Mouse (Mus musculus) stomach, embryonic 15.5 days (tissue): ENCODE data around the gene Tmem216. TPM values are rescaled to one million over a fixed set of nuclear protein-coding genes. Genes with fewer than 3 reads are reported as not detected.
A peak's percentile ranks its signal among the peaks of the same experiment; 100 is the strongest.

Source experiments
- ATAC-seq: fragments of 200-750 bp; cut with Nextera tagmentation; 2 replicates; pipeline ENCODE4 v1.8.0; 2017; ENCODE audit warnings: low read depth, moderate number of reproducible peaks, moderate TSS enrichment; ENCODE audit not compliant: insufficient read depth, low FRiP score
- H3K27ac ChIP-seq: fragments of 300-500 bp; sonication (generic); 2 replicates; pipeline ENCODE4 v1.5.1; 2015; ENCODE audit warnings: mild to moderate bottlenecking, inconsistent platforms
- H3K27me3 ChIP-seq: fragments of 300-500 bp; sonication (generic); replicated peaks from 2 replicates; pipeline ENCODE4 v1.6.1; 2015; ENCODE audit warnings: inconsistent platforms
- H3K36me3 ChIP-seq: fragments of 300-500 bp; sonication (generic); 2 replicates; pipeline ENCODE4 v1.6.1; 2015; ENCODE audit warnings: inconsistent platforms
- H3K4me1 ChIP-seq: fragments of 300-500 bp; sonication (generic); 2 replicates; pipeline ENCODE4 v1.6.1; 2015; ENCODE audit warnings: inconsistent platforms
- H3K4me2 ChIP-seq: fragments of 300-500 bp; sonication (generic); 2 replicates; pipeline ENCODE4 v1.6.1; 2015; ENCODE audit warnings: mild to moderate bottlenecking, inconsistent platforms
- H3K4me3 ChIP-seq: fragments of 300-500 bp; sonication (generic); replicated peaks from 2 replicates; pipeline ENCODE4 v1.5.1; 2015; ENCODE audit warnings: inconsistent platforms
- H3K9ac ChIP-seq: fragments of 300-500 bp; sonication (generic); 2 replicates; pipeline ENCODE4 v1.6.1; 2015; ENCODE audit warnings: inconsistent platforms
- H3K9me3 ChIP-seq: fragments of 300-500 bp; sonication (generic); 2 replicates; pipeline ENCODE4 v1.6.1; 2016; ENCODE audit warnings: inconsistent platforms
- WGBS: fragments of 180-500 bp; shearing (Covaris S2); methylation state at CpG from one replicate; pipeline ENCODE4 v1.1.7; 2015; 5-methylcytosine and 5-hydroxymethylcytosine counted together
- polyA plus RNA-seq: library from polyadenylated mRNA; unstranded; fragments of >200 nt; fragmentation: Nextera tagmentation; extraction: Ambion mirVana; gene quantifications from 2 replicates; pipeline ENCODE4 v1.2.1, GENCODE M21; 2015

The Tmem216 gene
- 36.0 and 36.6 TPM in 2 replicates for polyA plus RNA-seq

DNA sequence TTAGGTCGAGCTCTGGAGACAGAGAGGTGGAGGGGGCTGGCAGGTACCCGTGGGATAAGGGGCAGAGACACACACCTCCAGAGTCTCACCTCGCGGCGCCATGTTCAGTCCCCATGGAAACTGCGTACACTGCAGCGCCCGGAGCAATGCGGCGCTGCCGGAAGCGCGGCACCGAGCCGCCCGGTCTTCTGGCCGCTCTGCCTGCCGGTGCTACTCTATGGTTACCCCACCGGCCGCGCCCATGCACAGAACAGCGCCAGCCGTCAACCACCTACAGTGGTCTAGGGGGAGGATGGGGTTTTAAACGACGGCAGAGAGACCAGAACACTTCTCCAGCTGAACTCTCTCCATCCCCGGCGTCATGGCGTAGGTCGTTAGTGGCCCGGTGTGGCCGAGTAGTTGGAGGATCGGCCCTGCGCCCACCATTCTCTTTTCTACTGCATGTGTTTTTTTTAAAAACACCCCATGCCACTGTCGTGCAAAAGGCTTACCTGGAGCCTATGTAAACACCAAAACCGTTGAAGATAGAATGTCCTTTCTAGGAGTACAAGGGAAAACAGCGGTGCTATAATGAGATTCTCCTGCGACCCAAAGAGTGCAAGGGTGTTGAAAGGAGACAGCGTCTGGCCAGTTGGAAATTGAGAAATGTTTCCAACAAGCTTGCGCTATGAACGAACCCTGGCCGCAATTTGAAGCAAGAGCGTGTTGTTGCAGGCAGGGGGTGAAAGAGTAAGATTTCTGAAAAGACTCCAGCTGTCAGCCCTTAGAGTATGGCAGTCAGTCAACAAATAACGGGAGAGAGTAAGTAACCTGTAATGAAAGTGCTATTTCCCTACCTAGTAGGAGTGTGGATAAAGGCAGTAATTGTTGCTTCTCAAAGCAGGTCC lies at the start of gene Tmem216:
TSS of gene Tmem216 (minus strand) at position 615 of the 887 bp plus-strand sequence.
- peak within 1 kb of the TSS; percentile 74 for H3K4me3 ChIP-seq
- peak; percentile 99 for ATAC-seq
- H3K27ac ChIP-seq: peak within 1 kb of the TSS; percentile 71
- peaks cover 13% of the 10 kb centered on the region for H3K36me3 ChIP-seq
- peak within 1 kb of the TSS; percentile 46 for H3K9ac ChIP-seq
- no peaks in the 10 kb centered on the region for H3K27me3 ChIP-seq
- under 1% methylated on average over 43 of the region's 43 CpGs for WGBS
- H3K9me3 ChIP-seq: no peaks in the 10 kb centered on the region
- 0 out of 2 replicates have a peak, but pooled peaks cover 7% of the 10 kb centered on the region for H3K4me1 ChIP-seq
- peak within 1 kb of the TSS; percentile 65 for H3K4me2 ChIP-seq

DNA sequence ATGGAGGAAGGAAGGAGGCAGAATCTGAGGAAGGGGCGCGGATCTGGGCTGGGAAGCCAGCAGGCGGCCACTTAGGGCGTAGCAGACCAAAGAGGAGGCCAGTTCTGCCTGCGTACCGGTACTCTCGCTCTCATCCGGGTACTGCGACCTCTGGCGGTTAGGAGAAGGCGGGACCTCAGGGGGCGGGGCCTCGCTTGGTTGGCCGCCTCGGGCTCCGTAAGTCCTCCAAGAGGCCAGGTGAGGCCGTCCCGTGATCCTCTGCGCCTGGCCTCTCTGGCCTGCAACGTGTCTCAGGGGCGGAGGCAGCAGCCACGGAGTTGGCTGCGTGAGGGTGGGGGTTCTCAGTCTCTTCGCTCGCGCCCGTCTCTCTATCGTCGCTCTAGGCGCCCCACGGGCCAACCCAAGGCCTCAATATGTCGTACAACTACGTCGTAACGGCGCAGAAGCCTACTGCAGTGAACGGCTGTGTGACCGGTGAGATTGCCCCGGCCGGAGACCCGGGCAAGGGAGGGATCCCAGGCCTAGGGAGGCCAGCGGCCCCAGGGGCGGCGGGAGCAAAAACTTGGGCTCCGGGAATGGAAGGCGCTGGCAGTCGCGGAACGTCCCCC lies 49.4 kb upstream of the Tmem216 start, which contains the start of the genes Ddb1 and Tkfc:
TSS of gene Ddb1 (plus strand) at position 35 of the 608 bp plus-strand sequence.
TSS of gene Tkfc (minus strand) at position 362 of the 608 bp plus-strand sequence.
- Histone ChIP-seq H3K4me1 (peaks cover 33% of the 10 kb centered on the region), H3K4me2 (peak within 1 kb of the TSS; percentile 75), H3K9ac (peak within 1 kb of the TSS; percentile 94), H3K4me3 (peak within 1 kb of the TSS; percentile 70), H3K27ac (peak within 1 kb of the TSS; percentile 95), H3K27me3 (no peaks in the 10 kb centered on the region), H3K9me3 (no peaks in the 10 kb centered on the region), H3K36me3 (peaks cover 26% of the 10 kb centered on the region)
- 0% methylated on average over 48 of the region's 49 CpGs for WGBS
- ATAC-seq: peak; percentile 98

DNA sequence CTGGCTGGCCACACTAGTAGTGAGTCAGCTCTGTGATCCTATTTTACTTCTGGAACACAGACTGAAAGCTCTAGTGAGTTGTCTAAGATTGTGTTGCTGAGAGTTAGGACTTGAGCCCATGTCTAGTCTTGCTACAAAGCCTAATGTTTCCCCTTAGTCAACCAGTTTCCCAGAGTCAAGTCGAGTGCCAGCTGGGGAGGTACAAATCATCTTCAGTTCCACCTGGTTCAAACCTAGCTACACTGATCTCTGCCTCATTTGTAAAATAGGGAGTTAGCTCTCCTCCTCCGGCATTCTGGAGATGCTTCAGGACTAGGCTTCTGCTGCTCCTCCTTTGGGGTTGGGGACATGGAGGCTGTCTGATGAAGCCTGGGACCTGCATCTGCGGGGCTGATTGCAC lies 48.5 kb upstream of the Tmem216 start:
- Histone ChIP-seq H3K4me1 (peaks cover 33% of the 10 kb centered on the region), H3K4me2 (peak overlapping the region; percentile 75), H3K27ac (peak overlapping the region; percentile 95), H3K27me3 (no peaks in the 10 kb centered on the region), H3K4me3 (peak overlapping the region; percentile 70), H3K9me3 (no peaks in the 10 kb centered on the region), H3K36me3 (peaks cover 20% of the 10 kb centered on the region; the same call in 1 of the 2 replicates), H3K9ac (peak overlapping the region; percentile 48)
- 47% methylated on average over 3 of the region's 3 CpGs for WGBS
- no peak for ATAC-seq

DNA sequence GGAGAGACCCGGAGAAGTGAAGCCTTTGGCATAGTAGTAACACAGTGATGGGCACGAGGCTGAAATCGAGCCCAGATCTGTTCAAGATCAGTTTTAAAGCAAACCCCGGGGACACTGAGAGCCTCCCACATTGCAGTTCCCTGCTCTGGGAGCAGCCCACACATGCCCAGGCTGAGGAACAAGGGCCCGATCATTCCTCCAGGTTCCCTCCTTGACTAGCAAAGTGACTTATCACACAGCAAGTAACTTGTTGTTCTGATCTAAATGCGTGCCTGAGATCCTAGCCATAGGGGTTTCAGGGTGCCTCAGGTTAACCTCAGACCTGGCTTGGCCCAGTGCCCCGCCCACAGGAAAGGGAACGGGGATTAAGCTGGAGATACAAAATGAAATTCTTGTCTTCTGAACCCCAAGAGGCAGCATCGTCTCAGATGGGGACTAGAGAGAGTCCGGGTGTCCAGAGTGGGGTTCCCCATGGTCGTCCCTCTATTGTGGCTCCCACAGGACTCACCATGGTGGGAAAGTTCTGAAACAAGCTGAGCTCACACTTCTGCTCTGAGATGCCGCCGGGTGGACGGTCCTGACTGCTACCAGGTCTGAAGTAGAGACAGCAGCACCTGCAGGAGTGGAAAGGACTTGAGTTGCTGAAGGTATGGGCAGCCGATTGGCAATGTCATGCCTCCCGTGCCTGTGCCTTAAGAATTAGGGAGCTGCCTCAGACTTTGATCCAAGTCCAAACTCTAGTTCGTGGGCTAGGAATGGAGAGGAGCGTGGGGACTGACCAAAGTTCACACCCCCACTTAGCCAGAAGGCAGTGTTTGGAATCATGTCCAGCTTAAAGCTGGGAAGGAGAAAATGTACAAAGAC lies 47.9 kb upstream of the Tmem216 start:
- peak overlapping the region; percentile 75; the same call in 1 of the 2 replicates for H3K4me2 ChIP-seq
- no peaks in the 10 kb centered on the region for H3K9me3 ChIP-seq
- H3K4me3 ChIP-seq: no peak overlapping the region
- H3K4me1 ChIP-seq: peaks cover 33% of the 10 kb centered on the region
- 78% methylated on average over 18 of the region's 18 CpGs for WGBS
- H3K36me3 ChIP-seq: peaks cover 16% of the 10 kb centered on the region; the same call in 1 of the 2 replicates
- no peaks in the 10 kb centered on the region for H3K27me3 ChIP-seq
- no peak overlapping the region for H3K9ac ChIP-seq
- ATAC-seq: no peak
- no peak overlapping the region for H3K27ac ChIP-seq

- peak overlapping the region; percentile 35; the same call in 1 of the 2 replicates for H3K9ac ChIP-seq
- peak overlapping the region; percentile 88 for H3K27ac ChIP-seq
- H3K9me3 ChIP-seq: no peaks in the 10 kb centered on the region
- no peak for ATAC-seq
- H3K4me2 ChIP-seq: peak overlapping the region; percentile 51
- peaks cover 5% of the 10 kb centered on the region; the same call in 1 of the 2 replicates for H3K36me3 ChIP-seq
- WGBS: 1% methylated on average over 9 of the region's 9 CpGs
- peak overlapping the region; percentile 31 for H3K4me3 ChIP-seq
- peaks cover 27% of the 10 kb centered on the region for H3K4me1 ChIP-seq
- H3K27me3 ChIP-seq: no peaks in the 10 kb centered on the region
These were observed 46.7 kb upstream of the Tmem216 start for GRCm38 (mm10) chr19:10602787-10603186.

DNA sequence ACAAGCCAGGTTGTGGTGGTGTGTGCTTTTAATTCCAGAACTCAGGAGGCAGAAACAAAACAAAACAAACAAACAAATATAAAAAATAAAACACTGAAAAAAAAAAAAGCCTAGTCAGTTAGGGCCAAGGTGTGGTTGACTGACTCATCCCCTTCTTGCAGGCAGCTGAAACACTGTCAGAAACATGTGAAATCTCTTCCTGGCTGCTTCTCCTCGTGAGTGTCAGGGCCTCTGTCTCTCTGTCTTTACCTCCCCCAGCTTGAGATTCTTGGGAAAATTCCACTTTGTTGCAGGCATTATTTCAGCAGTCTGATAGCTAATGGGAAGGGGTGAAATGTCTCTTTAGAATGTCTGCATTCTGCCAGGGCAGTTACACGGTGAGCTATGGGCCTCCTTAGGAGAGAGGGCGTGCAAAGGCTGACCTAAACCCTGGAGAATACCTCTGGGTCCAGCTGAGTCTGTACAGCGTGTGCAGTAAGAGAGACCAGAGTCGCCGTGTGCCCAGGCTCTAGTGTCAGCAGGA lies 46.3 kb upstream of the Tmem216 start:
- H3K9me3 ChIP-seq: no peaks in the 10 kb centered on the region
- no peak for ATAC-seq
- 7% methylated on average over 6 of the region's 6 CpGs for WGBS

GRCm38 (mm10) chr19:10599648-10600047 lies 43.6 kb upstream of the Tmem216 start:
- no peaks in the 10 kb centered on the region for H3K9me3 ChIP-seq
- ATAC-seq: no peak
- H3K4me1 ChIP-seq: peaks cover 12% of the 10 kb centered on the region; the same call in 1 of the 2 replicates
- H3K27me3 ChIP-seq: no peaks in the 10 kb centered on the region
- H3K36me3 ChIP-seq: no peaks in the 10 kb centered on the region
- H3K9ac ChIP-seq: no peak overlapping the region
- WGBS: 95% methylated on average over 2 of the region's 2 CpGs
- no peak overlapping the region for H3K4me3 ChIP-seq
- no peak overlapping the region for H3K27ac ChIP-seq
- no peak overlapping the region for H3K4me2 ChIP-seq

More for the DNA sequence above, 46.3 kb upstream of the Tmem216 start:
- Histone ChIP-seq H3K4me2 (peak overlapping the region; percentile 51), H3K9ac (peak overlapping the region; percentile 35; the same call in 1 of the 2 replicates), H3K4me1 (peaks cover 22% of the 10 kb centered on the region), H3K4me3 (peak overlapping the region; percentile 31), H3K27me3 (no peaks in the 10 kb centered on the region), H3K27ac (peak overlapping the region; percentile 88), H3K36me3 (no peaks in the 10 kb centered on the region)

DNA sequence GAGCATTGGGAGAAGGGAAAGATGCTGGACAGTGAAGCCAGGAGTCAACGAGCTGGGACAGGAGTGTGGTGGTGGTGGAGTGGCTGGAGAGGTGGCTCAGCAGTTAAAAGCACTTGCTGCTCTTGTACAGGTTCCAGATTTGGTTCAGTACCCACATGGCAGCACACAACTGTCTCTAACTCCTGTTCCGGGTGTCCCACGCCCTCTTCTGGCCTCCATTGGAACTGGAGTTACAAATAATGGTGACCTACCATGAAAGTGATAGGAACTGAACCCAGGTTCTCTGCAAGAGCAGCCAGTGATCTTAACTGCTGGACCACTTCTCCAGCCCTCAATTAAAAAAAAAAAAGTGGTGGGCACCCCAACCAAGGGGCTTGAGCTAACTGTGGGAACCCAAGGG lies 42.1 kb upstream of the Tmem216 start:
- Histone ChIP-seq H3K4me3 (no peak overlapping the region), H3K4me1 (0 out of 2 replicates have a peak, but pooled peaks cover 2% of the 10 kb centered on the region), H3K27me3 (no peaks in the 10 kb centered on the region), H3K9me3 (no peaks in the 10 kb centered on the region), H3K9ac (no peak overlapping the region), H3K27ac (no peak overlapping the region), H3K36me3 (no peaks in the 10 kb centered on the region), H3K4me2 (no peak overlapping the region)
- 39% methylated on average over 3 of the region's 3 CpGs for WGBS
- no peak for ATAC-seq

- Histone ChIP-seq H3K27ac (no peak overlapping the region), H3K4me1 (no peaks in the 10 kb centered on the region), H3K9ac (no peak overlapping the region), H3K4me2 (no peak overlapping the region), H3K36me3 (peaks cover 3% of the 10 kb centered on the region; the same call in 1 of the 2 replicates), H3K27me3 (no peaks in the 10 kb centered on the region), H3K4me3 (no peak overlapping the region), H3K9me3 (no peaks in the 10 kb centered on the region)
- WGBS: 91% methylated on average over 6 of the region's 6 CpGs
- ATAC-seq: no peak
These were observed 35.8 kb upstream of the Tmem216 start for GRCm38 (mm10) chr19:10591659-10592377.

DNA sequence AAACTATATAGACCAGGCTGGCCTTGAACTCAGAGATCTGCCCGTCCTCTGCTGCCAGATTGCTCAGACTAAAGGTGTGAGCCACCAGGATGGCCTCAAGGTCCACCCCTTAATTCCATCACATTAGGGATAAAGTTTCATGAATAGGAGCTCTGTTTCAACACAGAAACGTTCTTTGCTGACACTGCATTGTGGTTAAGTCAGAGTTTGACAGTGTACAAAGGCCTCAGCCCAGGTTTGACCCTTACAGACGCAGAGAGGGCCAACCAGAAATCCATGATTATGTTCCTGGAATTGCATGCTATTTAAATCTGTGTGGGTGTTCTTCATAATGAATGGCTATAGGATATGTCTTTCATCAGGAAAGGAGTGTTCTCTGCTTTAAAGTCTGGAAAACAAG lies 34.3 kb upstream of the Tmem216 start:
- no peak overlapping the region for H3K4me3 ChIP-seq
- WGBS: 60% methylated on average over 3 of the region's 3 CpGs
- no peaks in the 10 kb centered on the region for H3K27me3 ChIP-seq
- ATAC-seq: no peak
- H3K9me3 ChIP-seq: no peaks in the 10 kb centered on the region
- no peaks in the 10 kb centered on the region for H3K4me1 ChIP-seq
- H3K27ac ChIP-seq: no peak overlapping the region
- peaks cover 3% of the 10 kb centered on the region; the same call in 1 of the 2 replicates for H3K36me3 ChIP-seq
- H3K4me2 ChIP-seq: no peak overlapping the region
- no peak overlapping the region for H3K9ac ChIP-seq
